Mouse (Mus musculus) kidney, adult 11 months (tissue): ENCODE results near the gene Tubgcp2.

ENCODE experiments used
- DNase-seq: peaks from one replicate; pipeline ENCODE4 v3.0.0; 2022

Gene Tubgcp2

DNA sequence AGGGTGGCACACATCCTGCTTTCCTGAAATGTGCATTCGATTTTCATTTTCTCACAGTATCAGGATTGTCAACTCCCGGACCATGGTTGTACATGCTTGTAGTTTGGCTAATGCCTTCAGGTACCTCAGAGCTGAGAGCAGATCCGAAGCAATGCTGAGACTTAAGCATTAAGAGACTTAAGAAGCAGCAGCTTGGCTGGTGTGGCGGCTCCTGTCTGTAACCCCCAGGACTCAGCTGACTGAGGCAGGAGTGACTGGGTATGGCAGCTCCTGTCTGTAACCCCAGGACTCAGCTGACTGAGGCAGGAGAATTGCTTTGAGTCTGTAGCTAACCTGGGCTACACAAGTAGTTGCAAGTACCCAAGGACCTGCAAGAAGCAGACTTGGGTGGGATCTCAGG lies 9.1 kb upstream of the Tubgcp2 start:
- DNase-seq, result no peak

GRCm38 (mm10) chr7:140042728-140043127 lies 6.3 kb upstream of the Tubgcp2 start:
- no peak for DNase-seq

DNA sequence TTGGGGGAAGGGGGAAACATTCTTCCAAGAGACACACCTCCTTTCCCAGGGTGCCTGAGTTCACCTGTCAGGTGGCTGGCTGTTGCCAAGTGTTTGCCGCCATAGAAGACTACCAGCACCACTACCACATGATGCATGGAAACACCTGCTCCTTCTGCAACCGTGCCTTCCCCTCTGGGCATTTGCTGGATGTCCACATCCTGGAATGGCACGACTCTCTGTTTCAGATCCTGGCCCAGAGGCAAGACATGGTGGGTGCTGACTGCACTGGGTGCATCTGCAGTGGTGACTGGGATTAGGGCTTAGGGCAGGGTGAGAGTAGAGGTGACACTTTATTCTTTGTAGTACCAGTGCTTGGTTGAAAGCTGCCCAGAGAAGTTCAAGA lies 694 bp upstream of the Tubgcp2 start:
- no peak for DNase-seq

DNA sequence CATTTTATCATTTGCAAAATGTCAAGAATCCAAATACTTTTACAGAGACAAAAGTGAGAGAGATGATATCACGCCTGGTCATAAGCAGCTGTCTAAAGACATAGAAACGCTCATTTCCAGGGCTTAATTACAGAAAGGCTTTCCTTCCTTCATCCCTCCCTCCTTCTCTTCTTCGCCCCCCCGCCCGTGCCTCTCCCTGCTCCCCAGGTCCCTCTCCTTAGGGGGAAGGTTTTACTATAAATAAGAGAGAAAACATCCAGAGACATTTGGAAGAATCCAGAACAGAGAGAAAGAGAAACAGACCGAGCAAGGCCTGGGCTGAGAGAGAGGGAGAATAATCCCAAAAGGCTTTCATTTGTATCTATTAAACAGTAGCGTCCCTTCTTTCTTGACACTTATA lies 1.0 kb downstream of the Tubgcp2 start:
- DNase-seq, result no peak

DNA sequence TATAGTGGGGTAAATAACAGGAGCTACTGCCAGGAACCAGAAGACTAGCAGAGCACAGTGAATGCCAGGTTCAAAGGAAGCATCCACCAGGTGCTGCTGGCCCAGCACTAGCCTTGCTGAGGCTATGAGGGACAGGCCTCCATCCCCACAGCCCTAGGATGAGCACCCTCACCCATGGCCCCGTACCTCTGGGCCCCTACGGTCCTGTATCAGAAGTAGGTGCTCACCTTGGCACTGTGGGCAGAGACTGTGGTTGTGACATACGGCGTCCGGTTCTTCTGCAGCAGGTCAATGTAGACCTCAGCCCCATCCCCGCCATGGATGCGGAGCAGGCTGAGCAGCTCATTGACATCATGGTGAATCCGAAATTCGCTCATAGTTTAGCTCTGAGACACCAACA lies 3.1 kb downstream of the Tubgcp2 start:
- no peak for DNase-seq

DNA sequence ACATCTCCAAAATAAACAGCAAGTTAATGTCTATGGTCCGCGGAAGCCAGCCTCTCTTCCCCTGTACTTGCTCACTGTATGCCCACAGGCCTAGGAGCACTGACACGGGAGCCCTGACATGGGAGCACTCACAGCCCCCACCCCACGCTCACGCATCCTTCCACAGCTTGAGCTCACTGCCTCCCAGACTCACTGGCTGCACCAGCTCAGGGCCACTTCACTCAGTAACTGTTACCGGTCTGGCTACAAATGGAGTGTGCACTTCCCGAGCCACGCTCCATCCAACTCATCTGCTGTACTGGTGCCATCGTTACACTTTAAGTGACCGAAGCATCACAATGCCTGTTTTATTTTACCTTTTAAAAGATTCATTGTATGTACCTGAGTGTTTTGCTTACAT lies 4.1 kb downstream of the Tubgcp2 start:
- DNase-seq, result no peak

GRCm38 (mm10) chr7:140031771-140032170 lies 4.7 kb downstream of the Tubgcp2 start:
- no peak for DNase-seq

DNA sequence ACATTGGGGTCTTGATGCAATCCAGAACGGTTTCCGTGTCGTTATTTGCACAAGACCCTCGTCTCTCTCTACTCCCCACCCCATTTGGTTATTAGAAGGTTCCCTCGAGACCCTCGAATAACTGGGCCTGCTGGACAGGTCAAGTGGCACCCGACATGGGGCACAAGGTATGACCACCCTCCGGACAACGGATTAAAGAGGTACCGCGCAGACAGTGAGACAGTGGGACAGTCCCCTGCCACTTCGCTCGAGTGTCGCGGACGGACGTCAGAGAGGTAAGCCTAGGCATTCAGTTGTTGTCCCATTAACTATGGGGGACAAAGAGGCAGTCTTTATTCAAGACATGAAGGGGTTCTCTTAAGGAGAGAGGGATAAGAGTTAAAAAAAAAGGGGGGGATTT lies 25.1 kb downstream of the Tubgcp2 start:
- DNase-seq, result no peak

GRCm38 (mm10) chr7:140007781-140008180 lies 28.7 kb downstream of the Tubgcp2 start:
- DNase-seq, result no peak

DNA sequence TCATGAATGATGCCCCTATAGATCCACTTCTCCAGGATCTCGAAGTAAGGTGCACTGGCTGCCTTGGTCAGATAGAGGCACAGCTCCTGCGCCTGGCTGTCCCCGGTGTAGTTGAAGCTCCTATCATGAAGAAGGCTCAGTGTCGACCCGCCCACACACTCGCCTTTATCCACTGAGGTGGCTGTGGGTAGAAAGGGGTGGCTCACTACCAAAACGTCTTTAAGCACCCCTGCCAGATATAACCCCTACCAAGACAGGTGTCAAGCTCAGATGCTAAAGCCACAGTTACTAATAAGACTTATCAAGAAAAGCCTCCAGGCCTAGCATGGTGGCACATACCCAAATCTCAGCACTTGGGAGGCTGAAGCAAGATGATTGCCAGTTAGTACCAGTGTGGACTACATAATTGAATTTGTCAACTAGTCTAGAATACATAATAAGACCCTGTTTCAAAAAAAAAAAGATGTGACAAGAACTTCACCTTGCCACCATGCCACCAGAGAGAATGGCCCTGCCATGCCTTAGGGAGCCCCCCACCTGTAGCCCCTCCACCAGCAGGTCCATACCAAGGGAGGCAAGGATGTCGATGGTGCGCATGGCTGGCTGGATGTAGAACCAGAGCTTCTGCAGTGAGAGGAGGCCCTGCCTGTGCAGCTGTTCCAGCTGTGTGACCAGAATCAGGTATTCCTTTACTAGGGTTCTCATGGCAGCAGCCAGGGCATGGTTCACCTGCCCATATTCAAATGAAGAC lies 29.4 kb downstream of the Tubgcp2 start:
- DNase-seq, result no peak

GRCm38 (mm10) chr7:140004666-140005065 lies 31.8 kb downstream of the Tubgcp2 start:
- DNase-seq, result no peak

DNA sequence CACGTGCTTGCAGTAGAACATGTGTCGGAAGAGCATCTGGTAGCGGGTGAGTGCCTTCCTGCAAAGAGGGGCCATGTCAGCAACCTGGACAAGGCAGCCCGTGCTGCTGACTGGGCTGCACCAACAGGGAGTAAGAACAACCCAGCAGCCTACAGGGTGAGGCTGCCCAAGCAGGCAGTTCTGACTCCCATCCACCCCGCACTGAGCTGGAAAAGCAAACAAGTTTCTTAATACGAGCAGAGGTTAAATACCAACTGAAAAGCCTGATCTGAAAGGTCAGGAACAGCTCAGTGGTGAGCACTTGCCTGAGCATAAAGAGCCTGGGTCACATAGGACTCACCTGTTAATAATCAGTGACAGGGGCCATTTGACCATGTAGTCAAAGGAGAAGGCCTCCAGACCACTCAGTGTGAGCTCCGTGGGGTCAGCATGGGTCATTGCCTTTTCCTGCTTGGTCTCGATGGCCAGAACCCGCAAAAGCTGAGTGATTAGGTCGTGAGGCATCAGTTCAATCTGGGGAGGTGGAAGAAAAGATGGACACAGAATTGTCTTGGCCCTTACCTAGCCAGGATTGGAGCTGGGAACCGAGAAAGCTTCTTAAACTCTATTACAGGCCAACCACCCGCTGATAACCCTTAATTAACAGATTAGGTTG lies 35.3 kb downstream of the Tubgcp2 start:
- DNase-seq, result no peak

DNA sequence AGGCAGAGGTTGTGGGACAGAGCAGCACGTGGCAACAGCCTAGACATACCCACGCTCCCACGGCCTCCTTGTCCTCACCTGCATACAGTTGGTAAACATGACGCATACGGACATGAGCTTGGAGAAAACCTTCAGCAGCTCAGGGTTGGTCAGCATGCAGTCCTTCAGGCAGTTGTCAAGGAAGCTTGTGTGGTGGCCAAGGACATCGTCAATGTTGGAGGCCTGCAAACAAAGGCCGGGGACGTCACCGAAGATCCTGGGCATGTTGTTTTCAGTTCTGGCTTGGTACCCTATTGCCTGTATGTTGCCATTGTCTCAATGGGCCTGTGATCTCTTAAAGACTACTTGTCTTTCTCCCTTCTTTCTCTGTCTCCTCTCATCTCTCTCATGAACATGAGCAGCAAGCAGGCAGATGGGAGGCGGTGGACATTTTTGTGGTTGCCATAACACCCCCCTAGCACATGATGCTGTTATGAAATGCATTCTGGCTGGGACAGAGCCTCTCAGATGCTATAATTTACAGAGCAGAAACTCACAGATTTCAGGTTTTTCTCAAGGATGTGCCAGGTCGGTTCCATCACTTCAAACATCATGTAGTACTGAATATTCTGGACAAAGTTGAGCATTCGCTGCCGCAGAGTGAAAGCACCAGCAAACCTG lies 37.6 kb downstream of the Tubgcp2 start:
- DNase-seq, result no peak

GRCm38 (mm10) chr7:139994676-139995075 lies 41.8 kb downstream of the Tubgcp2 start:
- peak; percentile 34 for DNase-seq

DNA sequence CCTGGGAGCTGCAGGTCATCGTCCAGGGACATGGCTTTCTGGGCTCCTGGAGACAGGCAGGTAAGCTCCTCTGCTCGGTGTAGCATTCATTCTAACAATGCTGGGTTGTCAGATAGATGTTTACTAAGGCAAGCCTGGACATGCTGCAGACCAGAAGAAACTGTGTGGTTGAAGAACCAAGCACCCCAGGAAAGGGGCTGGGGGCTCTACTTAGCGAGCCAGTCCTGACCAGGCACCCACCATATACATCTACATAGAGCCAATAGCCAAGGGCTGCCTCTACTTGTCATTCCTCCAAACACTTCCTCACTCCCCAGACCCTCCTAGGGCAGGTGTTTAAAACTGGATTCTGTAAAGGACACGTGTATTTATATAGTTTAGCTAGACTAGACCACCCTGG lies 42.3 kb downstream of the Tubgcp2 start:
- no peak for DNase-seq

DNA sequence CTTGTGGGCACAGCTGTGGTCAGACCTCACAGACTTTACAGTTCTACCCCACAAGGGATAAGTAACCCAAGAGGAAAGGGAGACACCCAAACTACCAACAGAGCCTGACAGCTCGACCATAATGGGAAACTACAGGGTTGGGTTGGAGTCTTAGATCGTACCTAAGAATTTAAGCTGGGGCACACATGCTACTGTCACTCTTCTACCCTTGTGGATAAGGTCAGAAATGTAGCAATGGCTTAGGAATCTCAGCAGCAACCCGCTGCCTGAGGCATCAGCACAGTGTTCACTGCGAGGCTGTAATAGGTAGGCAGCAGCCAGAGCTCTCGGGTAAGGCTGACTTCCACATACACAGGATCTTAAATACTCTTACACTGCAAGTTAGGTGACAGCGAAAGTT lies 42.9 kb downstream of the Tubgcp2 start:
- DNase-seq, result no peak

GRCm38 (mm10) chr7:139992406-139992805 lies 44.1 kb downstream of the Tubgcp2 start, which contains the start of gene Adam8:
Gene Adam8, minus strand, starts transcription at chr7:139992562.
- no peak for DNase-seq

- no peak for DNase-seq
Measured at GRCm38 (mm10) chr7:139990864-139991394, 45.5 kb downstream of the Tubgcp2 start.

- no peak for DNase-seq
Measured at GRCm38 (mm10) chr7:139988272-139988671, 48.2 kb downstream of the Tubgcp2 start.

- DNase-seq, result no peak
Measured at GRCm38 (mm10) chr7:139984505-139984904, 52.0 kb downstream of the Tubgcp2 start.

DNA sequence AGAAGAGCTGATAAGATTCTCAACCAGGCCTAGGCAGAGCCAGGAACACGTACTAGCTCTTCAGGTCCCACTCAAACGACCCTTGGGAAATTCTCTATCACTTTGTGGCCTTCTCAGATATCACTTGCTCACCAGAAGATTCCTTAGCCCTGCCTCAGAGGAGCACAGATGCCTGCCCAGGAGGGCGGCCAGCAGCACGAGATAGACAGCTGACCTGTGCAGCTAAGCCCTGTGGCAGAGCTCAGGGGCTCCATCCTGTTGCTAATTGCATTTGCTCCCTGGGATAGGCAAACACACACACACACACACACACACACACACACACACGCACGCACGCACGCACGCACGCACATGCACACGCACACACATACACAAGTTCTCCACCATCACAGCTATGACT lies 54.4 kb downstream of the Tubgcp2 start:
- DNase-seq, result no peak

DNA sequence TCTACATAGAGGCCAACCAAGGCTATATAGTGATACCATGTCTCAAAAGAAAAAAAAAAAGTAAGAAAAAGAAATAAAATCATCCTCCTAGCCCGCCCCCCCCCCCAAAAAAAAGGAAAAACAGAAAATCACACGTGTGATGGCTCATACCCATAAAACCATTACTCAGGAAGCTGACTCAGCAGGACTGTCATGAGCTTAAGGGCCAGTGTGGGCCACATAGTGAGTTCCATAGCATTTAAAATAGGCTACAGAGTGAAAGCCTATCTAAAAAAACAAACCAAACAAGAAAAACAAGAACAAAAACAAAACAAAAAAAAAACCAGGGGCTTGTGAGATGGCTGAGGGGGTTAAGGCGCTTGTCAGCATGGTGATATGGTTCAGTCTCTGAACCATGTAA lies 55.7 kb downstream of the Tubgcp2 start:
- no peak for DNase-seq

DNA sequence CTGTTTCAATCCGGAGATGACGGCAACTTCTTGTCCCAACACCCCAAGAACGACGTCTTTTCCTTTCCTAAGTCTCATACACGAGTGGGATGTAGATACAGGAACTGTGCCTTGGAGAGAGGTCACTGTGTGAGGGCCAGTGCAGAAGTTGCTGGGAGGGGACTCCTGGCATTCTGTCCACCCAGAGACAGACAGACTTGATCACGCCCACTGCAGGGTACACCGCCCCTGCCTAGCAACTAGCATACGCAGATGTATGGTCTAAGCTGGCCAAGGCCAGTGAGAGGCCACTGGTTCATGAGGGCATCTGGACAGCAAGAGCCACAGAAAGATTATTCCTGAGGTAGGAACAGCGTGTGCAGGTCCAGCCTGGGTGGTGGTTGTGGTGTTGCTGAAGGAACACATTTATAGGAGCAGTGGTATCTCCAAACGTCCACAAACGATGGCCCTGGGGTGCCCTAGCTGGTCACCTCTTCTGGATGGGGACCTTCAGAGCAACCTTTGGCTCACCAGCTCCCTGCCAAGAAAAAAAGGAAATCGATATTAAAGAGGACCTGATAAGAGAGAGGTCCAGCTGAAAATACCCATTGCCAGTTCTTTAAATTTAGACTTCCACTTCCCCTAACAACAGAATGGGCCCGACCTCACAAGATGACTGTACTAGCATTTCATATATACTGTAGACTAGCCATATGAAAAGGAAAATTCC lies 57.3 kb downstream of the Tubgcp2 start:
- DNase-seq, result peak; percentile 12
